Mouse (Mus musculus) adrenal gland, postnatal 10 days (tissue): ENCODE results near the gene Utp11. TPM values are rescaled to one million over a fixed set of nuclear protein-coding genes. Genes with fewer than 3 reads are reported as not detected.

Experiments used
- DNase-seq: peaks from one replicate; pipeline ENCODE4 v3.0.0; 2021; ENCODE audit warnings: mixed read lengths
- total RNA-seq, 2 experiments: library from RNA; stranded (reverse); gene quantifications; 2 replicates each; pipeline ENCODE4 v1.2.3; 2021

Utp11 gene
- total RNA-seq, 2 experiments from 2014 or later, result 29.4 to 29.9 TPM

- no peak for DNase-seq
Measured at GRCm38 (mm10) chr4:124672347-124673320, 20.8 kb downstream of the Utp11 start.

GRCm38 (mm10) chr4:124671583-124671982, 21.8 kb downstream of the Utp11 start:
- DNase-seq, result no peak

- no peak for DNase-seq
Measured at GRCm38 (mm10) chr4:124670232-124670631, 23.2 kb downstream of the Utp11 start.

- no peak for DNase-seq
Measured at GRCm38 (mm10) chr4:124668078-124668477, 25.3 kb downstream of the Utp11 start.

- DNase-seq, result no peak
Measured at GRCm38 (mm10) chr4:124667476-124668033, 25.8 kb downstream of the Utp11 start.

- no peak for DNase-seq
Measured at GRCm38 (mm10) chr4:124664604-124665003, 28.8 kb downstream of the Utp11 start.

- DNase-seq, result no peak
Measured at GRCm38 (mm10) chr4:124664185-124664584, 29.2 kb downstream of the Utp11 start.

- no peak for DNase-seq
Measured at GRCm38 (mm10) chr4:124663034-124663433, 30.4 kb downstream of the Utp11 start.

GRCm38 (mm10) chr4:124660603-124661002, 32.8 kb downstream of the Utp11 start:
- no peak for DNase-seq

- no peak for DNase-seq
Measured at GRCm38 (mm10) chr4:124659251-124660217, 33.9 kb downstream of the Utp11 start.

GRCm38 (mm10) chr4:124658412-124658851, 35.0 kb downstream of the Utp11 start:
- no peak for DNase-seq

GRCm38 (mm10) chr4:124657781-124658180, 35.6 kb downstream of the Utp11 start:
- no peak for DNase-seq

- DNase-seq, result peak; percentile 90
Measured at GRCm38 (mm10) chr4:124656854-124657650, 36.3 kb downstream of the Utp11 start.

- DNase-seq, result no peak
Measured at GRCm38 (mm10) chr4:124656518-124656853, 36.9 kb downstream of the Utp11 start, which contains the start of gene Pou3f1. Pou3f1 (plus strand) TSS chr4:124656807.

GRCm38 (mm10) chr4:124652886-124653285, 40.5 kb downstream of the Utp11 start:
- DNase-seq, result no peak

- no peak for DNase-seq
Measured at GRCm38 (mm10) chr4:124647909-124648308, 45.5 kb downstream of the Utp11 start.

- no peak for DNase-seq
Measured at GRCm38 (mm10) chr4:124646591-124646990, 46.8 kb downstream of the Utp11 start.

GRCm38 (mm10) chr4:124644974-124645433, 48.4 kb downstream of the Utp11 start:
- DNase-seq, result no peak

GRCm38 (mm10) chr4:124643859-124644258, 49.5 kb downstream of the Utp11 start:
- no peak for DNase-seq

GRCm38 (mm10) chr4:124639715-124640114, 53.7 kb downstream of the Utp11 start:
- DNase-seq, result no peak

GRCm38 (mm10) chr4:124633281-124633680, 60.1 kb downstream of the Utp11 start:
- DNase-seq, result peak; percentile 83
